Mouse (Mus musculus): ENCODE measurements around the gene Gm15085. TPM values are rescaled to one million over a fixed set of nuclear protein-coding genes. Genes with fewer than 3 reads are reported as not detected.
"Not testable (repeated sequence)": the region's sequence is repeated elsewhere in the genome, so short reads cannot be mapped to it uniquely, and the experiment has no call there.

Gene Gm15085
- not detected in 2 replicates for total RNA-seq (2012; rRNA removed)
- total RNA-seq (2014; rRNA removed): not detected in 2 replicates
- polyA plus RNA-seq (2012; ENCODE audit: insufficient read length, low read depth): not detected in 2 replicates

DNA sequence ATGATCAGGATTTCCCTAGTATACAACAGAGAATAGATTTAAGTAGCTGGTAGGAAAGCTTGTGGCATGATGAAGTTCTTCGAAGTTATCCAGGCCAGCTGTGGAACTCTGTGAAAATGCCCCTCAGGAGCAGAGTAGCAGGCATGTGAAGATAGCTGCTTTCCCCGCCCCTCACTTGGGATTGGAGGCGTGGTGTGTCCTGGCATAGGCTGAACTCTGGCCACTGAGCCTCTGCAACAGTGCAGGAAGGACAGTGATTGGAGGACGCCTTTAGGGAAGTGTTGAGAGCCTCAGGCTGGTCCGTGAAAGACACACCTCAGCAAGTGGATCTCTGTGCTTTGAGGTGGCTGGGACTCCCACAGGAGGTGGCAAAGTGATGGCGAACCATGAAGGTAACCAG lies at the start of gene Gm15085:
Gm15085 (plus strand) TSS at position 301 of the 400 bp plus-strand sequence.
- H3K9ac ChIP-seq (ENCODE audit: insufficient read depth, low read depth); H3K36me3 ChIP-seq (replicated peaks in 1 of 2; ENCODE audit: control insufficient read depth in 1 of 2, insufficient read depth in 1 of 2, low read length in 1 of 2); H3K4me3 ChIP-seq (replicated peaks in 1 of 3; ENCODE audit: low read depth in 2 of 3, low read length in 2 of 3, poor library complexity in 1 of 3); H3K9me3 ChIP-seq (replicated peaks; ENCODE audit: low read length); H3K27me3 ChIP-seq (replicated peaks); H3K4me2 ChIP-seq (ENCODE audit: insufficient read depth, low read depth, poor library complexity, severe bottlenecking); H3K4me1 ChIP-seq (ENCODE audit: control insufficient read depth in 1 of 2, insufficient read depth in 2 of 2); dilution Hi-C loops (cut with MboI; ENCODE audit: extremely low pct_ligation_motif_present, extremely low pct_unique_long_range_greater_than_20kb, low sequenced_read_pairs); H3K27ac ChIP-seq (ENCODE audit: insufficient read depth, low read depth); in situ Hi-C loops (cut with MboI; ENCODE audit: low pct_ligation_motif_present, low pct_unique_long_range_greater_than_20kb, low sequenced_read_pairs); H3K79me2 ChIP-seq (replicated peaks; ENCODE audit: control insufficient read depth, extremely low read depth, insufficient read depth, poor library complexity, severe bottlenecking); DNase-seq (ENCODE audit: extremely low read depth): not testable (repeated sequence)

Other genes with a start within 250 kb of the Gm15085 start
- not detected in 2 replicates for gene Gm15093, start 175.2 kb upstream of the Gm15085 start, total RNA-seq (2012; rRNA removed)
- gene Gm15093, start 175.2 kb upstream of the Gm15085 start, total RNA-seq (2014; rRNA removed): not detected in 2 replicates
- gene Gm15093, start 175.2 kb upstream of the Gm15085 start, polyA plus RNA-seq (2012; ENCODE audit: insufficient read length, low read depth): not detected in 2 replicates
- not detected in 2 replicates for gene Gm10439, start 147.0 kb downstream of the Gm15085 start, total RNA-seq (2012; rRNA removed)
- gene Gm10439, start 147.0 kb downstream of the Gm15085 start, total RNA-seq (2014; rRNA removed): not detected in 2 replicates
- gene Gm10439, start 147.0 kb downstream of the Gm15085 start, polyA plus RNA-seq (2012; ENCODE audit: insufficient read length, low read depth): not detected in 2 replicates

Measured in CH12.LX (cell line).